Mouse (Mus musculus): Measurements from ENCODE around the gene Sowaha.

- TF ChIP-seq CHD2 (IDR thresholded peaks at IDR 0.05; ENCODE audit: low read depth, low read length): no peak
- no peak for TF ChIP-seq HCFC1 (IDR thresholded peaks at IDR 0.05; ENCODE audit: borderline replicate concordance, insufficient read depth, low read length)
Measured at GRCm38 (mm10) chr11:53510351-53510750, 30.3 kb upstream of the Sowaha start.

Data from ES-E14 (cell line).